Mouse (Mus musculus) bone marrow macrophage, adult 2 months (primary cell): ENCODE measurements around the gene Kif23. TPM values are rescaled to one million over a fixed set of nuclear protein-coding genes. Genes with fewer than 3 reads are reported as not detected.

Experiments used
- H3K27ac ChIP-seq: 2 replicates; pipeline ENCODE4 v1.5.1; 2012; ENCODE audit warnings: low read depth, low read length; ENCODE audit not compliant: insufficient read depth
- H3K4me1 ChIP-seq: 2 replicates; pipeline ENCODE4 v1.6.1; 2012; ENCODE audit warnings: low read length; ENCODE audit not compliant: control insufficient read depth, insufficient read depth
- H3K4me3 ChIP-seq: 2 replicates; pipeline ENCODE4 v1.5.1; 2012; ENCODE audit warnings: mild to moderate bottlenecking, low read length, moderate library complexity; ENCODE audit not compliant: insufficient read depth
- CTCF ChIP-seq: IDR thresholded peaks from 2 replicates; pipeline ENCODE4 v1.5.1; 2012; ENCODE audit warnings: low read depth, mild to moderate bottlenecking, low read length, moderate library complexity
- POLR2A ChIP-seq: IDR thresholded peaks from 2 replicates; pipeline ENCODE4 v1.6.1; 2012; ENCODE audit warnings: mild to moderate bottlenecking, low read depth, low read length, borderline replicate concordance
- polyA plus RNA-seq: library from polyadenylated mRNA; stranded (reverse); fragments of >200 nt; gene quantifications from 2 replicates; pipeline ENCODE4 v1.2.4, GENCODE M21; 2012; ENCODE audit not compliant: missing spikeins, insufficient read depth, insufficient read length

Gene Kif23
- polyA plus RNA-seq, 1 experiment: 90.1 TPM

- TF ChIP-seq POLR2A (no peak), CTCF (no peak)
- H3K27ac ChIP-seq: no peak overlapping the region
- no peak overlapping the region for H3K4me3 ChIP-seq
- peaks cover 5% of the 10 kb centered on the region for H3K4me1 ChIP-seq
Observed at GRCm38 (mm10) chr9:61907621-61908295, 38.8 kb downstream of the Kif23 start.

GRCm38 (mm10) chr9:61906912-61907311 is 39.7 kb downstream of the Kif23 start:
- Histone ChIP-seq H3K4me1 (peaks cover 5% of the 10 kb centered on the region), H3K4me3 (no peak overlapping the region), H3K27ac (peak overlapping the region; percentile 58)
- TF ChIP-seq CTCF (peak; percentile 47; the same call in 1 of the 2 replicates), POLR2A (no peak)

DNA sequence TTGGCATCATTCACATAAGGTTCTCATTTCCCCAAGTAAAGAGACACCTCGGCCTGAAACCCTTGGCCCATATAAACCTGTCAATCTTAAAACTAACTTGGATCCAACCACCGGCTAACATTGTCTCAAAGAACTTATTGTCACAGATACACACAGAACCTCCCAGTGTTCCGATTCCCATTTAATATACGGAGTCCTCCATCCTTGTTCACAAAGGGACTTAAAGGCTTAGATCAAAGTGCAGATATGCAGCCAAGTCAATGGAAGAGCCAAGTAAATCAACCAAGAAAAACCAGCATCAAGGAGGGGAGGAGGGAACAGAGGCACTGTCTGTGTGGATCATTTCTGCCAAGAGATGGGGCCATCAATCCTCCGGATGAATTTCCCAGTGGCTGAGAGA is 41.0 kb downstream of the Kif23 start:
- H3K27ac ChIP-seq: no peak overlapping the region
- H3K4me1 ChIP-seq: peaks cover 10% of the 10 kb centered on the region
- no peak overlapping the region for H3K4me3 ChIP-seq
- TF ChIP-seq POLR2A (no peak), CTCF (no peak)

DNA sequence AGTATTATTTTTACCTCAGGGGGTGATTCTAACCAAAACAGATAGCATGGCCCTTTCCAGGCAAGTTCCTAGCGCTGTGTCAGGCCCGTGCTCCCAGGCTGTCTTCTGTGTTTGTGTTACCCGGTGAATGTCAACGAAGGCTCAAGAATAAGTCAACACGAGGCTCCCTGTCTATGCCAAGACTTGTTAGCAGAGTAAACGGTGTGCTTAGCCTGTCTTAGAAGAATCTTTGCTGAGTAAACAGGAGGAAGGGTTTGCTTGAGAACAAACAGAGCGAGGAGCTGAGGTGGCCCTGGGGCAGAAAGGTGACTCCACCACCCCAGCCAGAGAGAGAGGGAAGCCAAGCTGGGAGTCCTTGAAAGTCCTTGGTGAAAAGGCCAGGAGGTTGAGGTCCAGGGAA is 42.4 kb downstream of the Kif23 start:
- TF ChIP-seq POLR2A (no peak), CTCF (no peak)
- Histone ChIP-seq H3K4me3 (no peak overlapping the region), H3K4me1 (peaks cover 10% of the 10 kb centered on the region), H3K27ac (no peak overlapping the region)

- no peak overlapping the region for H3K27ac ChIP-seq
- no peak overlapping the region for H3K4me3 ChIP-seq
- TF ChIP-seq CTCF (no peak), POLR2A (no peak)
- peaks cover 10% of the 10 kb centered on the region for H3K4me1 ChIP-seq
Observed at GRCm38 (mm10) chr9:61902445-61902844, 44.1 kb downstream of the Kif23 start.

- H3K4me1 ChIP-seq: peaks cover 5% of the 10 kb centered on the region
- no peak overlapping the region for H3K27ac ChIP-seq
- H3K4me3 ChIP-seq: no peak overlapping the region
- TF ChIP-seq POLR2A: no peak
- no peak for TF ChIP-seq CTCF
Observed at GRCm38 (mm10) chr9:61901574-61901973, 45.0 kb downstream of the Kif23 start.

DNA sequence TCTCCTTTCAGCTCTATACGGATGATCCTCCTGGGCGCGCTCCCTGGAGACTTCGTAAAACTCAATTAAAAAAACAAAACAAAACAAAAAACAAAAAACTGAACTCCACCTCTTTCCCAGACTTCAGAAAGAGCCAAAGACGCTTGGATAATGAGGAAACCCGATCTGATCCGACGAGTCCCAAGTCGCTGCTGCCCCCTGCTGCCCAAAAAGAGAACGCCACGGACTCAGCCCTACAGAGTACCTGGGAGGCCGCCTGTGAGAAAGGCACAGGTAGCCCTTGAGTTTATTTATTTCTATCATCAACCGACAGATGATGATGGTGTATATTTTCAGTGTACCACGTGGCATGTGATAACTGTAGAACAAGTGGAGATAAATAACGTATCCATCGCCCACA is 46.8 kb downstream of the Kif23 start:
- H3K4me1 ChIP-seq: peaks cover 5% of the 10 kb centered on the region; the same call in 1 of the 2 replicates
- TF ChIP-seq POLR2A (no peak), CTCF (peak; percentile 85)
- H3K4me3 ChIP-seq: no peak overlapping the region
- no peak overlapping the region for H3K27ac ChIP-seq

GRCm38 (mm10) chr9:61898401-61898800 is 48.2 kb downstream of the Kif23 start:
- H3K4me1 ChIP-seq: peaks cover 5% of the 10 kb centered on the region; the same call in 1 of the 2 replicates
- no peak overlapping the region for H3K4me3 ChIP-seq
- peak; percentile 79 for TF ChIP-seq CTCF
- TF ChIP-seq POLR2A: no peak
- H3K27ac ChIP-seq: no peak overlapping the region

GRCm38 (mm10) chr9:61895014-61895413 is 51.6 kb downstream of the Kif23 start:
- TF ChIP-seq CTCF (no peak), POLR2A (no peak)
- Histone ChIP-seq H3K27ac (no peak overlapping the region), H3K4me3 (no peak overlapping the region), H3K4me1 (no peaks in the 10 kb centered on the region)

DNA sequence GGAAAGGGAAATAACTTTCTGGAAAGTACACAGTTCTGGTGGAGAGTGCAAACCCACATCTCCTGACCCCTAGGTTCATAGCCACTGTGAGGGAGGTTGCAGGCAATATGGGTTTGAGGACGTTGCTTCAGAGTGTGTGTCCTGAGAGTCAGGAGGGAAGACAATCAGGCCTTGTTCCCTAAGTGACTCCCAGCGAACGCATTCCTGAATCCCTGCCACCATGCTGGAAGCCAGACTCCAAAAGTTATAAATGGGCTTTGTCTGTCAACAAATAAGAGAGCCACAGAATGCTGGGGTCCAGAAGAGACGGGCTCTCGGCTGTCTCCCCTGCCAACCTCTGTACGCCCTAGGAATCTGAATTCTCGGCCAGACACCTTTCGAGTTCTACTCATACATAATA is 56.7 kb downstream of the Kif23 start:
- Histone ChIP-seq H3K4me3 (no peak overlapping the region), H3K27ac (no peak overlapping the region), H3K4me1 (peaks cover 9% of the 10 kb centered on the region)
- TF ChIP-seq POLR2A: no peak
- TF ChIP-seq CTCF: no peak

GRCm38 (mm10) chr9:61887661-61888379 is 58.8 kb downstream of the Kif23 start:
- Histone ChIP-seq H3K4me1 (peaks cover 9% of the 10 kb centered on the region), H3K27ac (no peak overlapping the region)
- TF ChIP-seq POLR2A: no peak
- TF ChIP-seq CTCF: no peak

More at GRCm38 (mm10) chr9:61887661-61888379, 58.8 kb downstream of the Kif23 start:
- no peak overlapping the region for H3K4me3 ChIP-seq
